Mouse (Mus musculus) hindbrain, embryonic 11.5 days (tissue): ENCODE results near the gene Gm19684. TPM values are rescaled to one million over a fixed set of nuclear protein-coding genes. Genes with fewer than 3 reads are reported as not detected.
"Not testable (repeated sequence)": the region's sequence is repeated elsewhere in the genome, so short reads cannot be mapped to it uniquely, and the experiment has no call there.

Experiments used
- ATAC-seq: fragments of 200-750 bp; cut with Nextera tagmentation; 2 replicates; pipeline ENCODE4 v1.8.0; 2017; ENCODE audit warnings: mild to moderate bottlenecking, moderate TSS enrichment, moderate library complexity; ENCODE audit not compliant: low FRiP score
- DNase-seq: peaks from one replicate; pipeline ENCODE4 v3.0.0-alpha.2; 2015; ENCODE audit warnings: low spot score
- H3K27ac ChIP-seq: fragments of 300-500 bp; sonication (generic); 2 replicates; pipeline ENCODE4 v1.5.1; 2014; ENCODE audit warnings: mild to moderate bottlenecking, low read depth, low read length
- H3K27me3 ChIP-seq: fragments of 300-500 bp; sonication (generic); 2 replicates; pipeline ENCODE4 v1.6.1; 2014; ENCODE audit warnings: mild to moderate bottlenecking, low read length, moderate library complexity, mixed read lengths; ENCODE audit not compliant: control insufficient read depth, insufficient read depth
- H3K36me3 ChIP-seq: fragments of 300-500 bp; sonication (generic); 2 replicates; pipeline ENCODE4 v1.6.1; 2014; ENCODE audit warnings: mild to moderate bottlenecking, low read length, moderate library complexity, mixed read lengths; ENCODE audit not compliant: control insufficient read depth, insufficient read depth
- H3K4me1 ChIP-seq: fragments of 300-500 bp; sonication (generic); replicated peaks from 2 replicates; pipeline ENCODE4 v1.6.1; 2014; ENCODE audit warnings: low read length, mixed read lengths; ENCODE audit not compliant: control insufficient read depth, insufficient read depth
- H3K4me2 ChIP-seq: fragments of 300-500 bp; sonication (generic); replicated peaks from 2 replicates; pipeline ENCODE4 v1.6.1; 2014; ENCODE audit warnings: mild to moderate bottlenecking, low read depth, low read length
- H3K4me3 ChIP-seq: fragments of 300-500 bp; sonication (generic); 2 replicates; pipeline ENCODE4 v1.5.1; 2014; ENCODE audit warnings: low read depth, low read length
- H3K9ac ChIP-seq: fragments of 300-500 bp; sonication (generic); 2 replicates; pipeline ENCODE4 v1.6.1; 2014; ENCODE audit warnings: low read depth, low read length
- H3K9me3 ChIP-seq: fragments of 300-500 bp; sonication (generic); 2 replicates; pipeline ENCODE4 v1.6.1; 2016; ENCODE audit warnings: low read length; ENCODE audit not compliant: control insufficient read depth
- WGBS: fragments of 180-500 bp; shearing (Covaris S2); extraction: QIAGEN DNeasy Blood & Tissue Kit; methylation state at CpG from one replicate; pipeline ENCODE4 v1.1.7; 2014; 5-methylcytosine and 5-hydroxymethylcytosine counted together
- polyA plus RNA-seq: library from polyadenylated mRNA; unstranded; fragments of >200 nt; fragmentation: Nextera tagmentation; extraction: Ambion mirVana; gene quantifications from 2 replicates; pipeline ENCODE4 v1.2.1, GENCODE M21; 2014

Gm19684 gene
- polyA plus RNA-seq, 1 experiment from 2014 or later, result not detected

DNA sequence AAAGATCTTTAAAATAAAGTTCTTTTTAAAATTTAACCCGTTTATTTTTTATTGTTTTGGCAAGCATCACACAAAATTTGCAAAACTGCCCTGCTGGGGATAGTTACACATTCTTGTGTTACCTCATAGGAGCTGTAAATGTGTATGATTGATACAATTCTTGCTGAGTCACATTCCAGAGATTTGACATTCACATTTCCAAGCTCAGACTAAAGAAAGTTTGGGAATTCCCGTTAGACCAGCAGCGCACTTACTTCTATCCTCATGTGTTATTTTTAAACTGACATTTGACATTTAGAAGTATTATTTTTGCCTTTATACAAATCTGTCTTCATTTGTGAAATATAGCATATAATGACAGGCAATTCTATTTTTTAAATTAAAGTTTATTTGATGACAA lies 2.6 kb downstream of the Gm19684 start:
- DNase-seq, H3K9ac ChIP-seq, H3K27me3 ChIP-seq, H3K4me2 ChIP-seq, H3K4me3 ChIP-seq, ATAC-seq, H3K27ac ChIP-seq, H3K4me1 ChIP-seq, H3K36me3 ChIP-seq, H3K9me3 ChIP-seq: not testable (repeated sequence)
- WGBS, result 73% methylated on average over 3 of the region's 3 CpGs

DNA sequence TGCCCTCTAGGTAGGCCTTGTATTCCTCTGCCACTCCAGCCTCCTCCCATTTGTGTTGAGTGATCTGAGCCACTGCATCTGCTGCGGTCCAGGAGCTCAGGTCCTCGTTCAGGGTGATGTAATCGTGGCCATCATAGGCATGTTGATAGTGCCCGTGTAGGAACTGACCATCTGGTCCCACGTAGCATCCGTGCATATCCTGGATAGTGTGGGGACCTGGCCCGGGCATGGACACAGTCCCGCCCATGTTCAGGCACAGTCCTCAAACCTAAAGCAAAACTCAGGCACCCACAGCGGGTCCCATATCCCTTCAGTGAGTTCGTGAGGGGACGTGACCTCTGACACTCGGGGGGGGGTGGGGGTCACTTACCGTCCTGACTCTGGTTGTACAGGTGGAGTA lies 7.0 kb downstream of the Gm19684 start:
- H3K4me2 ChIP-seq, H3K9ac ChIP-seq, H3K4me3 ChIP-seq, H3K27ac ChIP-seq, H3K4me1 ChIP-seq, H3K27me3 ChIP-seq, H3K9me3 ChIP-seq, DNase-seq, ATAC-seq, H3K36me3 ChIP-seq: not testable (repeated sequence)
- WGBS, result 64% methylated on average over 10 of the region's 13 CpGs

GRCm38 (mm10) chr17:36128968-36129817 lies 7.7 kb downstream of the Gm19684 start, which contains the start of gene Gm7030:
Gm7030 (minus strand) TSS chr17:36129425.
- H3K27me3 ChIP-seq, H3K36me3 ChIP-seq, H3K4me2 ChIP-seq, H3K9me3 ChIP-seq, DNase-seq, H3K4me3 ChIP-seq, ATAC-seq, H3K9ac ChIP-seq, H3K4me1 ChIP-seq, H3K27ac ChIP-seq: not testable (repeated sequence)
- 28% methylated on average over 24 of the region's 28 CpGs for WGBS

- Histone ChIP-seq H3K4me1 (no peaks in the 10 kb centered on the region), H3K4me3 (no peak overlapping the region), H3K27me3 (no peaks in the 10 kb centered on the region), H3K9ac (no peak overlapping the region), H3K9me3 (no peaks in the 10 kb centered on the region), H3K27ac (no peak overlapping the region), H3K36me3 (no peaks in the 10 kb centered on the region), H3K4me2 (no peak overlapping the region)
- ATAC-seq (no peak), DNase-seq (no peak)
- WGBS, result 79% methylated on average over 5 of the region's 5 CpGs
Observed at GRCm38 (mm10) chr17:36131516-36132265, 10.2 kb downstream of the Gm19684 start.

GRCm38 (mm10) chr17:36135421-36136231 lies 14.1 kb downstream of the Gm19684 start:
- not testable (repeated sequence) for H3K9ac ChIP-seq, H3K4me2 ChIP-seq, H3K4me3 ChIP-seq, H3K36me3 ChIP-seq, H3K4me1 ChIP-seq, H3K27me3 ChIP-seq, DNase-seq, H3K27ac ChIP-seq, ATAC-seq, H3K9me3 ChIP-seq

DNA sequence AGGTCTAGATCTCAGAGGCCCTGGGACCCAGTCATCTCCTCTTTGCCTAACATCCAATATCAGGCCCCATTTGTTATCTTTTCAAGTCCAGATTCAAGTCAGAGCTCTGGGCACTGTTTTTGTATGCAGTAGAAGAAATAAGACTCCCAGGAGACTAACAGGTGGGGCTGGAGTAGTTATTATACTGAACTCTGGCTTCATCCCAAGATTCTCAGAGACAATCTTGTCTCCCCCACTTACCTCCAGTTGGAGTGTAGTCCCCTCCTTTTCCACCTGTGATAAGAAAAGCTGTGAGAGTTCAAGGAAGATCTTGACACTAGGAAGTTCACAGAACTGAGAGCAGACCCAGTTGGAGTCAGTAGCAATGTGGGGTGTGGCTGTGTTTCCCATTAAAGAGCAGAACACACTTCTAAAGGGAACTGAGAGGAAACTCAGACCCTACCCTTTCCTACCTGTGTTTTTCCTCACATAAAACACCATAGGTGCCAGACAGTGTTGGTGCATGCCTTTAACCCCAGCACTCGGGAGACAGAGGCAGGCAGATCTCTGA lies 14.9 kb downstream of the Gm19684 start:
- not testable (repeated sequence) for H3K4me3 ChIP-seq, H3K27ac ChIP-seq, H3K4me2 ChIP-seq, DNase-seq, H3K4me1 ChIP-seq, H3K9ac ChIP-seq, ATAC-seq, H3K36me3 ChIP-seq, H3K9me3 ChIP-seq, H3K27me3 ChIP-seq
- 81% methylated on average over 1 of the region's 1 CpGs for WGBS

- H3K4me3 ChIP-seq, result peak overlapping the region; percentile 28
- 2% methylated on average over 77 of the region's 78 CpGs for WGBS
- no peaks in the 10 kb centered on the region for H3K9me3 ChIP-seq
- no peak overlapping the region for H3K27ac ChIP-seq
- H3K9ac ChIP-seq, result no peak overlapping the region
- H3K36me3 ChIP-seq, result no peaks in the 10 kb centered on the region
- ATAC-seq, result no peak
- H3K4me2 ChIP-seq, result peak overlapping the region; percentile 36
- H3K4me1 ChIP-seq, result 0 out of 2 replicates have a peak, but pooled peaks cover 3% of the 10 kb centered on the region
- peaks cover 32% of the 10 kb centered on the region for H3K27me3 ChIP-seq
- peak; percentile 46 for DNase-seq
Observed at GRCm38 (mm10) chr17:36145111-36145860, 23.8 kb downstream of the Gm19684 start.

DNA sequence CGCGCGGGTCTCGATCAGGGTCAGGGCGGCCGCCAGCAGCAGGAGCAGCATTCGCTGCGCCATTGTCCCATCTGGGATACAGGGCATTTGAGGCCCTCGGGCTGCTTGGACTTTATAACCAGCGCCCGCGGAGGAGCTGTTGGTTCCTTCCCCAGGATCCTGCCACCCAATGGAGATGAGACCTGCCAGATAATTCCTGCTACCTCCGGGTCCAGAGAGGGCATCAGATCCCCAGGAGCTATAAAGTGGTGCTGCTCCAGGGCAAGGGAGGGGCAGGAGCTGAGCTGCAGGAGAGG lies 24.3 kb downstream of the Gm19684 start:
- H3K9ac ChIP-seq, H3K36me3 ChIP-seq, H3K9me3 ChIP-seq, H3K27ac ChIP-seq, ATAC-seq, H3K4me1 ChIP-seq, DNase-seq: not testable (repeated sequence)
- H3K27me3 ChIP-seq, result peaks cover 32% of the 10 kb centered on the region
- WGBS, result 1% methylated on average over 13 of the region's 13 CpGs
- H3K4me2 ChIP-seq, result peak overlapping the region; percentile 36
- peak overlapping the region; percentile 28 for H3K4me3 ChIP-seq
